8 mouse cellular contexts compared by ENCODE assay signal in genomic region chr9:48538688-48539087, GRCm38 (mm10). TPM values are rescaled to one million over a fixed set of nuclear protein-coding genes. Genes with fewer than 3 reads are reported as not detected.
DNase-seq lines count a peak whose midpoint lies in the region; ATAC-seq and TF ChIP-seq lines count a peak whose summit lies in the region.

No protein-coding gene starts in this region.

- H3K9me3 ChIP-seq in heart, embryonic 13.5 days, result peaks cover 19% of the 10 kb centered on the region
- no peaks in the 10 kb centered on the region for H3K9me3 ChIP-seq in hindbrain, postnatal 0 days (ENCODE audit: low read length)
- no peaks in the 10 kb centered on the region; the same call in 1 of the 2 replicates for H3K9me3 ChIP-seq in midbrain, embryonic 15.5 days

- 15% methylated on average over 12 of the region's 12 CpGs for WGBS in heart, embryonic 13.5 days
- WGBS in hindbrain, postnatal 0 days, result 9% methylated on average over 12 of the region's 12 CpGs
- 12% methylated on average over 12 of the region's 12 CpGs for WGBS in midbrain, embryonic 15.5 days

- peak overlapping the region; percentile 35 for H3K4me3 ChIP-seq in heart, embryonic 13.5 days
- H3K4me3 ChIP-seq in hindbrain, postnatal 0 days (ENCODE audit: low read length), result peak overlapping the region; percentile 23
- H3K4me3 ChIP-seq in midbrain, embryonic 15.5 days, result peak overlapping the region; percentile 22

- H3K27ac ChIP-seq in heart, embryonic 13.5 days (replicated peaks), result no peak overlapping the region
- H3K27ac ChIP-seq in hindbrain, postnatal 0 days, result peak overlapping the region; percentile 5; the same call in 1 of the 2 replicates
- peak overlapping the region; percentile 17; the same call in 1 of the 2 replicates for H3K27ac ChIP-seq in midbrain, embryonic 15.5 days

- H3K4me2 ChIP-seq in heart, embryonic 13.5 days, result peak overlapping the region; percentile 60
- peak overlapping the region; percentile 54 for H3K4me2 ChIP-seq in hindbrain, postnatal 0 days (ENCODE audit: low read depth, low read length)
- peak overlapping the region; percentile 49 for H3K4me2 ChIP-seq in midbrain, embryonic 15.5 days

- H3K27me3 ChIP-seq in heart, embryonic 13.5 days (replicated peaks), result peaks cover 23% of the 10 kb centered on the region
- H3K27me3 ChIP-seq in hindbrain, postnatal 0 days (ENCODE audit: insufficient read depth, low read length), result no peaks in the 10 kb centered on the region
- no peaks in the 10 kb centered on the region for H3K27me3 ChIP-seq in midbrain, embryonic 15.5 days (replicated peaks)

- TF ChIP-seq CTCF in hindbrain, postnatal 0 days (IDR thresholded peaks at IDR 0.05; ENCODE audit: low read depth), result no peak

- no peak for ATAC-seq in heart, embryonic 13.5 days (ENCODE audit: extremely low read depth, insufficient number of reproducible peaks, low FRiP score, low TSS enrichment)
- 0 out of 2 replicates have a peak, but pooled peaks have one; percentile 40 for ATAC-seq in hindbrain, postnatal 0 days
- ATAC-seq in midbrain, embryonic 15.5 days (replicated peaks), result no peak

- peak overlapping the region; percentile 67; the same call in 1 of the 2 replicates for H3K9ac ChIP-seq in heart, embryonic 13.5 days
- H3K9ac ChIP-seq in hindbrain, postnatal 0 days (replicated peaks; ENCODE audit: low read length), result 0 out of 2 replicates have a peak overlapping the region, but pooled peaks have one; percentile 30
- 0 out of 2 replicates have a peak overlapping the region, but pooled peaks have one; percentile 21 for H3K9ac ChIP-seq in midbrain, embryonic 15.5 days

- peaks cover 10% of the 10 kb centered on the region for H3K4me1 ChIP-seq in heart, embryonic 13.5 days
- H3K4me1 ChIP-seq in hindbrain, postnatal 0 days (ENCODE audit: insufficient read depth, low read length), result peaks cover 9% of the 10 kb centered on the region; the same call in 1 of the 2 replicates
- peaks cover 10% of the 10 kb centered on the region for H3K4me1 ChIP-seq in midbrain, embryonic 15.5 days

- DNase-seq in heart, adult 18-20 months, result no peak
- DNase-seq in thymus, postnatal 25 days, result peak; percentile 19
- DNase-seq in thymus, postnatal 0 days (ENCODE audit: low spot score), result no peak
- peak; percentile 60 for DNase-seq in hindbrain, postnatal 0 days (ENCODE audit: low spot score)
- DNase-seq in gastrocnemius, postnatal 10 days, result no peak
- DNase-seq in lung, postnatal 25 days (ENCODE audit: low spot score), result no peak

- no peaks in the 10 kb centered on the region for H3K36me3 ChIP-seq in heart, embryonic 13.5 days
- H3K36me3 ChIP-seq in hindbrain, postnatal 0 days (ENCODE audit: insufficient read depth, low read length), result no peaks in the 10 kb centered on the region
- H3K36me3 ChIP-seq in midbrain, embryonic 15.5 days (replicated peaks), result no peaks in the 10 kb centered on the region

RNA-seq across cellular contexts. Expression of gene Gm5617, which starts 43.4 kb away (rescaled TPM):
- polyA plus RNA-seq in heart, embryonic 13.5 days (2015; fragmentation: Nextera tagmentation; extraction: Ambion mirVana), result 27.4 and 29.4 TPM in 2 replicates
- total RNA-seq in heart, adult 18-20 months (2021), result 10 to 100 TPM; 38.2 to 42.3 TPM
- polyA plus RNA-seq in thymus, postnatal 0 days (2015; fragmentation: Nextera tagmentation; extraction: Ambion mirVana), result 68.6 and 69.0 TPM in 2 replicates
- total RNA-seq in hindbrain, postnatal 0 days (2014; rRNA removed), result 16.2 and 32.2 TPM in 2 replicates
- 30.8 and 31.3 TPM in 2 replicates for polyA plus RNA-seq in hindbrain, postnatal 0 days (2015; fragmentation: Nextera tagmentation; extraction: Ambion mirVana)
- polyA plus RNA-seq in midbrain, embryonic 15.5 days (2015; fragmentation: Nextera tagmentation; extraction: Ambion mirVana), result 18.7 and 20.8 TPM in 2 replicates
- total RNA-seq in gastrocnemius, postnatal 10 days (2021), result 10 to 100 TPM; 12.9 to 14.1 TPM

RNA-seq across cellular contexts. Expression of gene Rbm7, which starts 43.6 kb away (rescaled TPM):
- 80.1 and 86.7 TPM in 2 replicates for polyA plus RNA-seq in heart, embryonic 13.5 days (2015; fragmentation: Nextera tagmentation; extraction: Ambion mirVana)
- total RNA-seq in heart, adult 18-20 months (2021), result 10 to 100 TPM; 21.1 to 21.8 TPM
- polyA plus RNA-seq in thymus, postnatal 0 days (2015; fragmentation: Nextera tagmentation; extraction: Ambion mirVana), result 158 and 160 TPM in 2 replicates
- 41.3 and 51.5 TPM in 2 replicates for total RNA-seq in hindbrain, postnatal 0 days (2014; rRNA removed)
- 74.4 and 83.3 TPM in 2 replicates for polyA plus RNA-seq in hindbrain, postnatal 0 days (2015; fragmentation: Nextera tagmentation; extraction: Ambion mirVana)
- polyA plus RNA-seq in midbrain, embryonic 15.5 days (2015; fragmentation: Nextera tagmentation; extraction: Ambion mirVana), result 70.2 and 76.3 TPM in 2 replicates
- 10 to 100 TPM; 20.9 to 24.2 TPM for total RNA-seq in gastrocnemius, postnatal 10 days (2021)

RNA-seq across cellular contexts. Expression of gene Rexo2, which starts 58.3 kb away (rescaled TPM):
- polyA plus RNA-seq in heart, embryonic 13.5 days (2015; fragmentation: Nextera tagmentation; extraction: Ambion mirVana), result 92.2 and 95.7 TPM in 2 replicates
- total RNA-seq in heart, adult 18-20 months (2021), result 10 to 100 TPM; 65.7 to 71.4 TPM
- 130 and 153 TPM in 2 replicates for polyA plus RNA-seq in thymus, postnatal 0 days (2015; fragmentation: Nextera tagmentation; extraction: Ambion mirVana)
- total RNA-seq in hindbrain, postnatal 0 days (2014; rRNA removed), result 32.5 and 46.5 TPM in 2 replicates
- 93.1 and 94.6 TPM in 2 replicates for polyA plus RNA-seq in hindbrain, postnatal 0 days (2015; fragmentation: Nextera tagmentation; extraction: Ambion mirVana)
- 100 and 102 TPM in 2 replicates for polyA plus RNA-seq in midbrain, embryonic 15.5 days (2015; fragmentation: Nextera tagmentation; extraction: Ambion mirVana)
- 10 to 100 TPM; 57.9 to 62.4 TPM for total RNA-seq in gastrocnemius, postnatal 10 days (2021)

Comparison
In these comparisons a context has a peak if more than half of its experiments do, and no peak if none do; other contexts are left out.
1. DNase-seq: peak in thymus, postnatal 25 days (single experiment) and hindbrain, postnatal 0 days (single experiment); none in heart, adult 18-20 months (0 of 2), thymus, postnatal 0 days (single experiment), gastrocnemius, postnatal 10 days (single experiment) and lung, postnatal 25 days (single experiment).
2. Peak in every context shown above with its lines, with median percentiles within 50 percentile points of each other: H3K4me2 ChIP-seq, H3K4me3 ChIP-seq and H3K9ac ChIP-seq.